Mouse (Mus musculus): ENCODE measurements at regions not wholly inside any gene's neighbourhood (a gene's known extent, or its start where the extent isn't known, plus 50 kb on each side); places are given as distances from the start of the nearest gene placed in this dataset.
A peak's percentile ranks its signal among the peaks of the same experiment; 100 is the strongest.

GRCm38 (mm10) chr13:113736468-113736867 lies 57.8 kb upstream of the Arl15 start:
- DNase-seq (ENCODE audit: low read depth, low spot score), result no peak

- DNase-seq (ENCODE audit: low read depth, low spot score), result no peak
Measured at GRCm38 (mm10) chr13:113735611-113736285, 58.6 kb upstream of the Arl15 start.

GRCm38 (mm10) chr13:113734134-113734794 lies 60.0 kb upstream of the Arl15 start:
- peak; percentile 7 for DNase-seq (ENCODE audit: low read depth, low spot score)

- no peak for DNase-seq (ENCODE audit: low read depth, low spot score)
Measured at GRCm38 (mm10) chr13:113733734-113734133, 60.6 kb upstream of the Arl15 start.

GRCm38 (mm10) chr13:113730776-113731400 lies 63.4 kb upstream of the Arl15 start:
- DNase-seq (ENCODE audit: low read depth, low spot score), result no peak

GRCm38 (mm10) chr13:113730062-113730775 lies 64.1 kb upstream of the Arl15 start:
- DNase-seq (ENCODE audit: low read depth, low spot score), result no peak

GRCm38 (mm10) chr13:113729574-113729973 lies 64.7 kb upstream of the Arl15 start:
- no peak for DNase-seq (ENCODE audit: low read depth, low spot score)

- no peak for DNase-seq (ENCODE audit: low read depth, low spot score)
Measured at GRCm38 (mm10) chr13:113728111-113728510, 64.6 kb upstream of the Hspb3 start.

GRCm38 (mm10) chr13:113724881-113725837 lies 61.7 kb upstream of the Hspb3 start:
- DNase-seq (ENCODE audit: low read depth, low spot score), result no peak

GRCm38 (mm10) chr13:113715231-113715630 lies 51.8 kb upstream of the Hspb3 start:
- no peak for DNase-seq (ENCODE audit: low read depth, low spot score)

- no peak for DNase-seq (ENCODE audit: low read depth, low spot score)
Measured at GRCm38 (mm10) chr13:113713844-113714243, 50.4 kb upstream of the Hspb3 start.
